8 mouse cellular contexts compared by ENCODE assay signal in genomic region chr12:85339947-85340346, GRCm38 (mm10). TPM values are rescaled to one million over a fixed set of nuclear protein-coding genes. Genes with fewer than 3 reads are reported as not detected.
DNase-seq lines count a peak whose midpoint lies in the region; ATAC-seq and TF ChIP-seq lines count a peak whose summit lies in the region.

No protein-coding gene starts in this region.

- H3K27ac ChIP-seq in heart, postnatal 0 days (ENCODE audit: low read depth): peak overlapping the region; percentile 61
- H3K27ac ChIP-seq in liver, embryonic 13.5 days: peak overlapping the region; percentile 94

- peak overlapping the region; percentile 87 for H3ac ChIP-seq in myocyte (ENCODE audit: control insufficient read depth, insufficient read length)

- no peak overlapping the region for H3K9ac ChIP-seq in heart, postnatal 0 days (replicated peaks; ENCODE audit: low read depth, low read length)
- H3K9ac ChIP-seq in liver, embryonic 13.5 days: peak overlapping the region; percentile 97; the same call in 1 of the 2 replicates

- TF ChIP-seq EP300 in heart, postnatal 0 days (IDR thresholded peaks at IDR 0.05; ENCODE audit: low read depth): no peak

- H3K36me3 ChIP-seq in heart, postnatal 0 days (replicated peaks; ENCODE audit: control insufficient read depth, insufficient read depth, low read length): peaks cover 39% of the 10 kb centered on the region
- H3K36me3 ChIP-seq in liver, embryonic 13.5 days: peaks cover 30% of the 10 kb centered on the region
- peaks cover 25% of the 10 kb centered on the region for H3K36me3 ChIP-seq in myocyte (ENCODE audit: control insufficient read depth, insufficient read depth)

- H3K79me2 ChIP-seq in myocyte (ENCODE audit: control insufficient read depth, insufficient read depth): peaks cover 24% of the 10 kb centered on the region

- 40% methylated on average over 4 of the region's 4 CpGs for WGBS in heart, postnatal 0 days
- 13% methylated on average over 4 of the region's 4 CpGs for WGBS in liver, embryonic 13.5 days (ENCODE audit: insufficient replicate concordance)

- H3K4me2 ChIP-seq in heart, postnatal 0 days (ENCODE audit: low read depth, low read length): peak overlapping the region; percentile 68
- H3K4me2 ChIP-seq in liver, embryonic 13.5 days: peak overlapping the region; percentile 83
- H3K4me2 ChIP-seq in myocyte (ENCODE audit: low read depth): peak overlapping the region; percentile 68

- peak overlapping the region; percentile 94 for H3K4me3 ChIP-seq in heart, postnatal 0 days (ENCODE audit: low read depth, low read length)
- peak overlapping the region; percentile 98 for H3K4me3 ChIP-seq in liver, embryonic 13.5 days (replicated peaks)
- H3K4me3 ChIP-seq in myocyte: peak overlapping the region; percentile 65

- TF ChIP-seq CTCF in heart, postnatal 0 days (IDR thresholded peaks at IDR 0.05; ENCODE audit: low read depth): no peak

- no peak for TF ChIP-seq POLR2A in myocyte (IDR thresholded peaks at IDR 0.05; ENCODE audit: insufficient read length, low read depth)

- peak; percentile 12 for DNase-seq in cerebellum, adult 9-11 months
- DNase-seq in cerebellum, adult 18-20 months: no peak
- DNase-seq in T-cell, adult 2 months (ENCODE audit: low spot score): peak; percentile 5
- no peak for DNase-seq in heart, postnatal 0 days (ENCODE audit: low spot score)
- peak; percentile 29 for DNase-seq in liver, embryonic 13.5 days
- no peak for DNase-seq in urinary bladder, postnatal 25 days (ENCODE audit: low spot score)
- no peak for DNase-seq in urinary bladder, postnatal 10 days (ENCODE audit: low spot score)

- no peak for ATAC-seq in heart, postnatal 0 days (ENCODE audit: insufficient read depth, low read depth)
- ATAC-seq in liver, embryonic 13.5 days (ENCODE audit: low read depth): no peak

- no peaks in the 10 kb centered on the region for H3K9me3 ChIP-seq in heart, postnatal 0 days (replicated peaks; ENCODE audit: control insufficient read depth, low read length)
- no peaks in the 10 kb centered on the region for H3K9me3 ChIP-seq in liver, embryonic 13.5 days (replicated peaks)

- no peaks in the 10 kb centered on the region for H3K27me3 ChIP-seq in heart, postnatal 0 days (ENCODE audit: control insufficient read depth, insufficient read depth, low read length)
- H3K27me3 ChIP-seq in liver, embryonic 13.5 days: no peaks in the 10 kb centered on the region
- H3K27me3 ChIP-seq in myocyte (ENCODE audit: control insufficient read depth, insufficient read depth, insufficient read length): no peaks in the 10 kb centered on the region

- H3K4me1 ChIP-seq in heart, postnatal 0 days (ENCODE audit: control insufficient read depth, insufficient read depth): peaks cover 19% of the 10 kb centered on the region
- H3K4me1 ChIP-seq in liver, embryonic 13.5 days (replicated peaks): peaks cover 42% of the 10 kb centered on the region

TF ChIP-seq in myocyte, 11 proteins besides CTCF, POLR2A, EP300 and RAD21:
- TF ChIP-seq CEBPB (IDR thresholded peaks at IDR 0.05; ENCODE audit: insufficient read depth, poor library complexity, severe bottlenecking) (no peak), POLR2AphosphoS2 (IDR thresholded peaks at IDR 0.05; ENCODE audit: insufficient read length, low read depth) (peak; percentile 34)

RNA-seq across cellular contexts. Expression of gene Nek9, which starts 0.8 kb away (rescaled TPM):
- total RNA-seq in heart, postnatal 0 days (2014; rRNA removed; ENCODE audit: low replicate concordance): 29.2 and 45.2 TPM in 2 replicates
- polyA plus RNA-seq in heart, postnatal 0 days (2015; fragmentation: Nextera tagmentation; extraction: Ambion mirVana): 12.5 and 14.2 TPM in 2 replicates
- 5.0 and 6.1 TPM in 2 replicates for polyA plus RNA-seq in liver, embryonic 13.5 days (2015; fragmentation: Nextera tagmentation; extraction: Ambion mirVana)
- 40.4 TPM for polyA plus RNA-seq in myocyte (2012; fragmentation: generic; extraction: Trizol)

RNA-seq across cellular contexts. Expression of gene Tmed10, which starts 34.7 kb away (rescaled TPM):
- 48.2 and 49.7 TPM in 2 replicates for total RNA-seq in heart, postnatal 0 days (2014; rRNA removed; ENCODE audit: low replicate concordance)
- 216 and 218 TPM in 2 replicates for polyA plus RNA-seq in heart, postnatal 0 days (2015; fragmentation: Nextera tagmentation; extraction: Ambion mirVana)
- polyA plus RNA-seq in liver, embryonic 13.5 days (2015; fragmentation: Nextera tagmentation; extraction: Ambion mirVana): 175 and 191 TPM in 2 replicates
- 193 TPM for polyA plus RNA-seq in myocyte (2012; fragmentation: generic; extraction: Trizol)

RNA-seq across cellular contexts. Expression of gene Zc2hc1c, which starts 51.6 kb away (rescaled TPM):
- 0.80 and 0.85 TPM in 2 replicates for total RNA-seq in heart, postnatal 0 days (2014; rRNA removed; ENCODE audit: low replicate concordance)
- 1.1 TPM in 2 replicates for polyA plus RNA-seq in heart, postnatal 0 days (2015; fragmentation: Nextera tagmentation; extraction: Ambion mirVana)
- polyA plus RNA-seq in liver, embryonic 13.5 days (2015; fragmentation: Nextera tagmentation; extraction: Ambion mirVana): 0.12 and 0.14 TPM in 2 replicates
- polyA plus RNA-seq in myocyte (2012; fragmentation: generic; extraction: Trizol): 1.7 TPM

RNA-seq across cellular contexts. Expression of gene Acyp1, which starts 51.7 kb away (rescaled TPM):
- total RNA-seq in heart, postnatal 0 days (2014; rRNA removed; ENCODE audit: low replicate concordance): 18.1 and 64.2 TPM in 2 replicates
- polyA plus RNA-seq in heart, postnatal 0 days (2015; fragmentation: Nextera tagmentation; extraction: Ambion mirVana): 59.8 and 72.1 TPM in 2 replicates
- polyA plus RNA-seq in liver, embryonic 13.5 days (2015; fragmentation: Nextera tagmentation; extraction: Ambion mirVana): 66.3 and 71.4 TPM in 2 replicates
- polyA plus RNA-seq in myocyte (2012; fragmentation: generic; extraction: Trizol): 22.0 TPM

Comparison
In these comparisons a context has a peak if more than half of its experiments do, and no peak if none do; other contexts are left out.
1. DNase-seq: peak in cerebellum, adult 9-11 months (single experiment), T-cell, adult 2 months (single experiment) and liver, embryonic 13.5 days (single experiment); none in cerebellum, adult 18-20 months (0 of 2), heart, postnatal 0 days (single experiment), urinary bladder, postnatal 25 days (single experiment) and urinary bladder, postnatal 10 days (single experiment).
2. Peak in every context shown above with its lines, with median percentiles within 50 percentile points of each other: H3K4me2 ChIP-seq and H3K4me3 ChIP-seq.